Mouse (Mus musculus) left cerebral cortex, adult 11 months (tissue): ENCODE measurements around the gene Pigr.

Source experiments
- DNase-seq: peaks from one replicate; pipeline ENCODE4 v3.0.0; 2022; ENCODE audit warnings: low spot score

Gene Pigr

DNA sequence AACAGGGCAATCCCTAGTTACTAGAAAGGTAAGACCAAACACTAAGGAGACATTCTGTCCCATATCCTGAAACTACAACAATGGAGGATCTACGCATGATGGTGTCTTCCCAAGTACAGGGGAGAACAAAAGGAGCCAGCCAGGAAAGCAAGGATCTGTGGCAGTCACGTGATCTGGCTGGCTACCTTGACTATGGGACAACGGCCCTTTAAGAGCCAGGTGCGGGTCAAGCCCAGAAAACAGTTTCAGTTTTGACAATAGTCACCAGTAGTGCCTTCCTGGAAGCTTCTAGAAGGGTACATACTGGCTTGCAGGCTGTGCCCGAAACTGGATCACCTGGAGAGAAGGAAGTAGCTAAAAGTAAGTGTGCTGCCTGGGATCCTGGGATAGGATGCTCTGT, at the start of gene Pigr:
TSS of gene Pigr (plus strand) at position 237 of the 400 bp plus-strand sequence.
- no peak for DNase-seq

DNA sequence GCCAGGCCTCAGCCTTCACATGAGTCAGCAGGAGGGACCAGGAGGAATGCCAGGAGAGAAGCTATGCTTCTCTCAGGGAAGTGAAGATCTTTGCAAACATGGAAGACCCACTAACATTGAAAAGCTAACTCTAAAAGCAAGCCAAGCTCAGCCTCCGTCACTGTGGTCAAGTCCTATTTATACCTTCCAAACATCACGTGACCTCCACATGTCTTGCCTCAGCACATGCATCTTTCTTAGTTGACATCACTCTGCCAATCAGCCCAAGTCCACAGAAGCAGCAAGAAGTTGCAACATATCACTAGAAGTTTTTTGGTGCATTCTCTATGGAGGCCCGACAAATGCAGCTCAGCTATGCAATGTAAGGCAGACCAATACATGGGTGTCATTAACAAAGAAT, 46.6 kb upstream of the Pigr start:
- DNase-seq: no peak

GRCm38 (mm10) chr1:130784054-130784453, 42.4 kb upstream of the Pigr start:
- DNase-seq: no peak

- no peak for DNase-seq
Measured at GRCm38 (mm10) chr1:130787001-130787400, 39.5 kb upstream of the Pigr start.

GRCm38 (mm10) chr1:130789512-130790451, 36.7 kb upstream of the Pigr start:
- no peak for DNase-seq

- no peak for DNase-seq
Measured at GRCm38 (mm10) chr1:130795331-130795730, 31.2 kb upstream of the Pigr start.

GRCm38 (mm10) chr1:130796967-130797684, 29.4 kb upstream of the Pigr start:
- DNase-seq: peak; percentile 16

DNA sequence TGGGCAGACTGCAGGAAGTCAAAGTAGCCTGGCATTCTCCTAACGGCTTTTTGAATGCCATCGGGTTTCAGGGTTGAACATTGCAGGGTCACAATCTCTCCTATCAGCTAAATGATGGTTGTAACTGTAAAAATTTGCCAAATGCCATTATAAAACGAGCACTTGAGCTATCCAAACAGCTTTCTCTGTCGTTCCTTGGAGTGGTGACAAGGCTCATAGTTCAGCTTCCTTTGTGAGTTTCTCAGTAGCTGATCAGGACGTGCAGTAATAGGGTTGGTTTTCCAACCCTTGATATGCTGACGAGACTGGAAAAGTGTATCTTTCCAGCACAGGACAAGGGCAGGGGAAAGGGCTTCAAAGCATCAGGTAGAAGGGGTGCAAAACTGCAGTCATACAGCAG, 28.4 kb upstream of the Pigr start:
- DNase-seq: no peak

GRCm38 (mm10) chr1:130798551-130798950, 27.9 kb upstream of the Pigr start:
- DNase-seq: no peak

GRCm38 (mm10) chr1:130799399-130799798, 27.1 kb upstream of the Pigr start:
- no peak for DNase-seq

DNA sequence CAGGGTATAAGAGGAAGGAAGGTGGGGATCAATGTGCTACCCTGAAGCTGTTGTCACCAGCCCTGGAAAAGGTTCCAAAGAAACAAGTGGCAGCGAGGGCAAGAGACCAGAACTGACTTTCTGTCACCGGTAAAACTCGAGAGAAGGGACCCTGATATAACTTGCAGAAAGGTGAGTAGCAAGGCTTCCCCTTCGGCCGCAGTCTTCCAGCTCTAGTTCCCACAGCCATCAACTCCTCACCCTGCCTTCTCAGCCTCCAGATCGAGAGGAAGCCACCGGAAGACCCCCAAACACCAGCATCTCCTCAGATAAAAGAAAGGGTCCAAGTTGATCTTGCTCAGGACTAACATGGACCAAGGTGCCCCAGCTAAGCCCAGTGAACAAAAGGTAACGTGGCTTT, 25.9 kb upstream of the Pigr start, which contains the start of gene Fcamr:
TSS of gene Fcamr (plus strand) at position 301 of the 400 bp plus-strand sequence.
- no peak for DNase-seq

GRCm38 (mm10) chr1:130801511-130801910, 25.0 kb upstream of the Pigr start:
- no peak for DNase-seq

DNA sequence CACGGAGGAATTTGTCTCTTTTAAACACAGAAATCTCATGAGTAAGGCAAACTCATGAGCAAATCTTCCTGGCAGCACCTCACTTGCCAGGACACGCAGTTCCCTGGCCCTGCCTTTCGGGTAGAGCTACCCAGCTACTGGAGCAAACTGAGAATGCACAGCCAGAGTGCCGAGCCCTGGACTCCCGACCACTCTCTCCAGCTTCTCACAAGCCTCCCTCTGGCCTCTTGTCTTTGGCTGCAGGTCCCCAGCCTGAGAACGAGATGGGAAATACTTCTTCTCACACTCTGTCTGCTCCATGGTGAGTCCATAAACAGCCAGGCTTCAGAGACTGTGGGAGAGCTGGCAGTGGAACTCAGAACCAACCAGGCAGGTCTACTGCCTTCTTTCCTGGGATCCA, 23.5 kb upstream of the Pigr start:
- no peak for DNase-seq

DNA sequence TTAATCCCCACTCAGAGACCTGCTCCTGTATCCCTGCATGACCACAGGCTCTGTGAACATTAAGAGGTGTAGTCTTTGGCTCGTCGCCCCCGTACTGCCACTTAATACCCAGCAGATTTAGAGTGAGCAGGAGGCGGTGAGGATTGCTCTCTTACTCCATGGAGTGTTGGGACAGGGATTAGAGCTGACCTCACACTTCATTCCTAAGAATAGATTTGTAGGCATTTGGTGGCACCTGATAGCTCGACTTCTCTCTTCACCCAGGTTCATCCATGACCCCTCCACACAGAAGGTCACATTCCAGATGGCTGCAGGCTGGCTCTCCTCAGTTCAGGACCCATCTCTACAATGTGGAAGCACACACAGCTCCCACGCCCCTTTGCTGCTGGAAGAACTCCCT, 22.2 kb upstream of the Pigr start:
- DNase-seq: no peak

DNA sequence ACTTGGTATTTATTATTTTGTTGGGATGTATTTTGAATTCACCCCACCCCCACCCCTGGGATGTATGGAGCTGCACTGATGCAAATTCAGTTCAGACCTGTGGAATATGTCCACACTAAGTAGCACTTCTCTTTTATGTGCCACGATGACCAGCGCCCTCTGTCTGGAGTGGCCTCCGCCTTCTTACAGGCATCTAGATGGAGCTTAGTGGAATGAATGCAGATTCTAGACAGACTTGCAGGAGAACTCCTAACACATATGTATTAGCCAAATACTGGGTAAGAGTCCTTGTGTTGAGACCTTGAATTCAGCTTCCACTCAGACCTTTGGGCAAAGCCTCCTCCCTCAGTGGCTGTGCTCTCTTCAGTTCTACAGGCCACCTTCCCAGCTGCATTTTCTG, 15.6 kb upstream of the Pigr start:
- no peak for DNase-seq

- no peak for DNase-seq
Measured at GRCm38 (mm10) chr1:130811316-130811715, 15.2 kb upstream of the Pigr start.

DNA sequence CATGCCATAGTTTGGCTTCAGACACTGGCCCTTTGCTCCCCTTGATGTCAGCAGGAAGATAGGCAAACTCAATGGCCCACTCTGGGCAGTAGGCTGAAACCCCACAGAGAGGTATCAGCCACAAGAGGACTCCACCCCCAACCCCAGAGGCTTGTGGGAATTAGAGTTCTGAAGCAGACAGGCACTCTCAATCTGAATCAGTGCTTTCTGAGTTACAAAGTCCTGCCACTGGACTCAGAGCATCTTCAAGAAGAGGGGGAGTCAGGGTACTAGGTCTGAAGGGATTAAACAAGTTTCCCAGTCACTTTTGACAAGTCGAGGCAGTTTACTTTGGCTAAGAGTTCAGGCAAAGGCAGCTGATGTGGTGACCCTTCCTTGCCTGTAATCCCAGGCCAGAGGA, 6.7 kb upstream of the Pigr start:
- DNase-seq: no peak

DNA sequence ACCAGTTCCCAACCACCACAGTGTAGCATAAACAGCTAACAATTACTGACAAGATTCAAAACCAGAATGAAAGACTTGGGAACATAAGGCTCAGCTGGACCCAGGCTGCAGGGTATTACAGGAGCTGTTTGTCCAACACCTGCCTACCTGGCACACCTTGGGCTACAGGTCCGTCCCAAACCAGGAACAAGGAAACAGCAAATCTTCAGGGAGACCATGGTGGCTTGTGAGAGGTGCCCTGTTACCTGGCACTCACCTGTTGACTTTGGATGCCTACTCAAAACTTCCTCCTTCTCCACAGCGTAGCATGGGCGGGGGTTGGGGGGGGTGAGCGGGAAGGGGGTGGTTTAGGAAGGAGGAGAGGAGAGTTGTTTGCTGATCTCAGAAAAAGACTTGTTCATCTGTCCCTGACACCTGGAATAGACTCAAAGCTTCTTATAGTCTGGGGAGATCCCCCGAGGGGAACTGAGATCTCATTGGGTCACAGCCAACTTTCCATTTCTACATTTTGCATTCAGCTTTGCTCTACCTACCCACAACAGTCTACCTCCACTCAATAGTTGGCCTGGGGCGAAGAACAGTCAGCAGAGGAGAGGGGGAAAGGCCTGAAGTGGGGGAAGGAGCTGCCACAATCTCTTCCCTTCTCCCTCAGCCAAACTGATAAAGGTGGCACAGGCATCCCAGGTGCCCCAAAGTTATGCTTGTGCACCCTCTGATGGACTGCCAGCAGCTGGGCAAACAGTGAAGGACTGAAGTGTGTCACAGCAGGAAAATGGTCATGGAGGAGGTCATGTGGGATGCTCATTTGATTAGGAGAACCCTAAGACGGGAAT, 6.0 kb upstream of the Pigr start:
- no peak for DNase-seq

GRCm38 (mm10) chr1:130821149-130821471, 5.4 kb upstream of the Pigr start:
- DNase-seq: no peak

- no peak for DNase-seq
Measured at GRCm38 (mm10) chr1:130821911-130822625, 4.4 kb upstream of the Pigr start.

DNA sequence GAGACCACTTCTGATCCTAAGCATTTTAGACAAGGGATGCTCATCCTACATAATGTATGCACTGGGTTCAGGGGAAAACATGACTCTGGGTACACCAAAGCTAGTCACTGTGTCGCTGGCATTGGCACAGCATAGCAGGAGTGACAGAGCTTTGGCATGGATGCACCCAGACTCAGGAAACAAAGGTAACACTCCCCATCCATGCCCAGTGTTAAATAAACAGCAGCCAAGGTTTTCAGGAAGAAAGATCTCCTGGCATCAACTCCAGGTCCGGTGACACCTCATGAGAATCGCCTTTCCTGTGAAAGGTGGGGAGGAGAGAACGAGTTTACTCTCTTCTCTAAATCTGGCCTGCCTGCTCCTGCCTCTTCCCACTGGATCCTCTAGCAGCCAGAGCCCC, 2.2 kb downstream of the Pigr start:
- no peak for DNase-seq
